17 mouse cellular contexts compared by ENCODE assay signal in the genomic region with DNA sequence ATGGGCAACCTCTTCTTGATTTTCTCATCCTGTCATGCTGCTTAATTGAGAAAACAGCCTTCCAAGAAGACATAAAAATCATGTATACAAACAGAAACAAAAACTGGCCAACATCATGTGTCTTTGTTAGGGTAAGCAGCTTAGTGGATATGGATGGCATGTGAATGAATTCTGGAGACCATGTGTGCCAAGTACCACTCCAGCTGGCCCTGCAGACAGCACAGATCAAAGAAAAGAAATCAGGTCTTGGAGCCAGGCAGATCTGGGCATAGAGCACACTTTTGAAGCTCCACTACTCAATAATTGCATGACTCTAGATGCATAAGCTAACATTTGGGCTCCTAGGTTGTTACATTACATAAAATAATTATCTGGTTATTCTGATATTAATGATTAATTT.
DNase-seq lines count a peak whose midpoint lies in the region; ATAC-seq and TF ChIP-seq lines count a peak whose summit lies in the region.
"Had no signal": no experiment of that assay in that cellular context is flagged by ENCODE, and none has a peak within 500 bp of the region (broad histone marks: within the 10 kb centered on the region; RNA-seq: fewer than 3 reads in every experiment).

No protein-coding gene starts in this region.

- TF ChIP-seq CTCF in layer of hippocampus, adult 2 months (conservative IDR thresholded peaks at IDR 0.05): no peak
- TF ChIP-seq CTCF in midbrain, postnatal 0 days (IDR thresholded peaks at IDR 0.05): no peak
- no peak for TF ChIP-seq CTCF in forebrain, postnatal 0 days (IDR thresholded peaks at IDR 0.05; ENCODE audit: low read depth)

- no peak overlapping the region for H3K9ac ChIP-seq in forebrain, embryonic 14.5 days (ENCODE audit: low read length)
- no peak overlapping the region for H3K9ac ChIP-seq in midbrain, postnatal 0 days (replicated peaks; ENCODE audit: low read length, poor library complexity, severe bottlenecking)
- no peak overlapping the region for H3K9ac ChIP-seq in midbrain, embryonic 15.5 days
- no peak overlapping the region for H3K9ac ChIP-seq in forebrain, postnatal 0 days
- H3K9ac ChIP-seq: heart, embryonic 12.5 days; hindbrain, embryonic 12.5 days had no signal

- no peaks in the 10 kb centered on the region for H3K36me3 ChIP-seq in forebrain, embryonic 14.5 days (ENCODE audit: control insufficient read depth, insufficient read depth, low read length)
- H3K36me3 ChIP-seq in forebrain, embryonic 10.5 days (replicated peaks): no peaks in the 10 kb centered on the region
- no peaks in the 10 kb centered on the region for H3K36me3 ChIP-seq in midbrain, postnatal 0 days (ENCODE audit: insufficient read depth, low read length)
- no peaks in the 10 kb centered on the region for H3K36me3 ChIP-seq in midbrain, embryonic 15.5 days (replicated peaks)
- H3K36me3 ChIP-seq in forebrain, postnatal 0 days (ENCODE audit: insufficient read depth): no peaks in the 10 kb centered on the region
- H3K36me3 ChIP-seq: embryonic facial prominence, embryonic 10.5 days; heart, embryonic 12.5 days; hindbrain, embryonic 12.5 days had no signal

- no peaks in the 10 kb centered on the region for H3K27me3 ChIP-seq in forebrain, embryonic 14.5 days (replicated peaks; ENCODE audit: control insufficient read depth, insufficient read depth, low read length)
- no peaks in the 10 kb centered on the region for H3K27me3 ChIP-seq in forebrain, embryonic 10.5 days (ENCODE audit: poor library complexity, severe bottlenecking)
- no peaks in the 10 kb centered on the region for H3K27me3 ChIP-seq in midbrain, postnatal 0 days (ENCODE audit: insufficient read depth, low read length)
- H3K27me3 ChIP-seq in midbrain, embryonic 15.5 days (replicated peaks): no peaks in the 10 kb centered on the region
- H3K27me3 ChIP-seq in forebrain, postnatal 0 days (ENCODE audit: insufficient read depth, low read length): no peaks in the 10 kb centered on the region
- H3K27me3 ChIP-seq: heart, embryonic 12.5 days; hindbrain, embryonic 12.5 days had no signal

- no peak overlapping the region for H3K4me3 ChIP-seq in forebrain, embryonic 14.5 days (ENCODE audit: low read depth, low read length)
- no peak overlapping the region for H3K4me3 ChIP-seq in forebrain, embryonic 10.5 days
- no peak overlapping the region for H3K4me3 ChIP-seq in layer of hippocampus, adult 2 months
- no peak overlapping the region for H3K4me3 ChIP-seq in midbrain, postnatal 0 days (ENCODE audit: low read depth, low read length)
- H3K4me3 ChIP-seq in midbrain, embryonic 15.5 days: no peak overlapping the region
- H3K4me3 ChIP-seq in forebrain, postnatal 0 days (ENCODE audit: low read depth, low read length): no peak overlapping the region
- H3K4me3 ChIP-seq: embryonic facial prominence, embryonic 10.5 days; heart, embryonic 12.5 days; hindbrain, embryonic 12.5 days had no signal

- no peak; the same call in 1 of the 2 replicates for ATAC-seq in forebrain, embryonic 14.5 days
- no peak for ATAC-seq in midbrain, postnatal 0 days (ENCODE audit: low FRiP score)
- ATAC-seq in midbrain, embryonic 15.5 days (replicated peaks): no peak
- ATAC-seq in forebrain, postnatal 0 days: peak; percentile 95
- ATAC-seq: intestine, embryonic 16.5 days had no signal

- H3K4me2 ChIP-seq in forebrain, embryonic 14.5 days (ENCODE audit: low read length): no peak overlapping the region
- H3K4me2 ChIP-seq in midbrain, postnatal 0 days (ENCODE audit: low read depth, low read length, poor library complexity, severe bottlenecking): no peak overlapping the region
- no peak overlapping the region for H3K4me2 ChIP-seq in midbrain, embryonic 15.5 days
- no peak overlapping the region for H3K4me2 ChIP-seq in forebrain, postnatal 0 days (ENCODE audit: low read depth)
- H3K4me2 ChIP-seq: heart, embryonic 12.5 days; hindbrain, embryonic 12.5 days had no signal

- no peaks in the 10 kb centered on the region for H3K9me3 ChIP-seq in forebrain, embryonic 14.5 days (replicated peaks; ENCODE audit: control insufficient read depth, low read length)
- no peaks in the 10 kb centered on the region for H3K9me3 ChIP-seq in forebrain, embryonic 10.5 days
- no peaks in the 10 kb centered on the region for H3K9me3 ChIP-seq in midbrain, postnatal 0 days (ENCODE audit: low read length)
- H3K9me3 ChIP-seq in midbrain, embryonic 15.5 days: no peaks in the 10 kb centered on the region
- H3K9me3 ChIP-seq in forebrain, postnatal 0 days (ENCODE audit: low read length): no peaks in the 10 kb centered on the region
- H3K9me3 ChIP-seq: embryonic facial prominence, embryonic 10.5 days; heart, embryonic 12.5 days; hindbrain, embryonic 12.5 days had no signal

- no peak overlapping the region for H3K27ac ChIP-seq in forebrain, embryonic 14.5 days (ENCODE audit: low read depth, low read length)
- no peak overlapping the region for H3K27ac ChIP-seq in forebrain, embryonic 10.5 days
- H3K27ac ChIP-seq in layer of hippocampus, adult 2 months: no peak overlapping the region
- no peak overlapping the region for H3K27ac ChIP-seq in midbrain, postnatal 0 days (ENCODE audit: low read depth, low read length)
- H3K27ac ChIP-seq in midbrain, embryonic 15.5 days: no peak overlapping the region
- no peak overlapping the region for H3K27ac ChIP-seq in forebrain, postnatal 0 days (ENCODE audit: low read depth, low read length)
- H3K27ac ChIP-seq: embryonic facial prominence, embryonic 10.5 days; hindbrain, embryonic 12.5 days had no signal

- no peaks in the 10 kb centered on the region for H3K4me1 ChIP-seq in forebrain, embryonic 14.5 days (ENCODE audit: control insufficient read depth, insufficient read depth, low read length)
- H3K4me1 ChIP-seq in forebrain, embryonic 10.5 days: no peaks in the 10 kb centered on the region
- H3K4me1 ChIP-seq in midbrain, postnatal 0 days (ENCODE audit: insufficient read depth, low read length): no peaks in the 10 kb centered on the region
- H3K4me1 ChIP-seq in midbrain, embryonic 15.5 days: no peaks in the 10 kb centered on the region
- no peaks in the 10 kb centered on the region for H3K4me1 ChIP-seq in forebrain, postnatal 0 days (ENCODE audit: insufficient read depth)
- H3K4me1 ChIP-seq: embryonic facial prominence, embryonic 10.5 days; heart, embryonic 12.5 days; hindbrain, embryonic 12.5 days had no signal

- intact Hi-C loops in heart, postnatal 25 days (cut with DNase I): no loop called here

- DNase-seq in forebrain, embryonic 14.5 days (ENCODE audit: low spot score): peak; percentile 49
- no peak for DNase-seq in forebrain, embryonic 10.5 days (ENCODE audit: extremely low spot score, low spot score)
- DNase-seq in layer of hippocampus, adult 9-11 months: peak; percentile 3
- DNase-seq in layer of hippocampus, adult 2 months (ENCODE audit: low spot score in 2 of 2): no peak
- DNase-seq in midbrain, postnatal 0 days (ENCODE audit: low spot score): peak; percentile 46
- DNase-seq in forebrain, postnatal 0 days: peak; percentile 61
- no peak for DNase-seq in heart, postnatal 25 days (ENCODE audit: low spot score)
- DNase-seq: adrenal gland, adult 2 months; adrenal gland, postnatal 25 days; cerebellum, adult 8-10 months; gastrocnemius, postnatal 25 days; heart, postnatal 36 days had no signal

Comparison
In these comparisons a context has a peak if more than half of its experiments do, and no peak if none do; other contexts are left out.
1. DNase-seq: peak in forebrain, embryonic 14.5 days (single experiment), layer of hippocampus, adult 9-11 months (single experiment), midbrain, postnatal 0 days (single experiment) and forebrain, postnatal 0 days (single experiment); none in forebrain, embryonic 10.5 days (single experiment), layer of hippocampus, adult 2 months (0 of 2) and heart, postnatal 25 days (single experiment).